Mouse (Mus musculus) olfactory bulb, adult 2 months (tissue): Measurements from ENCODE around the gene Heg1.

Experiments
- CTCF ChIP-seq: fragments of 200-500 bp; IDR thresholded peaks from 2 replicates; pipeline ENCODE4 v1.5.1; 2012; ENCODE audit warnings: low read depth, mild to moderate bottlenecking, low read length, moderate library complexity; ENCODE audit not compliant: insufficient read depth
- POLR2A ChIP-seq: fragments of 200-500 bp; IDR thresholded peaks from 2 replicates; pipeline ENCODE4 v1.6.1; 2012; ENCODE audit warnings: mild to moderate bottlenecking, low read depth, low read length, moderate library complexity; ENCODE audit not compliant: insufficient read depth

DNA sequence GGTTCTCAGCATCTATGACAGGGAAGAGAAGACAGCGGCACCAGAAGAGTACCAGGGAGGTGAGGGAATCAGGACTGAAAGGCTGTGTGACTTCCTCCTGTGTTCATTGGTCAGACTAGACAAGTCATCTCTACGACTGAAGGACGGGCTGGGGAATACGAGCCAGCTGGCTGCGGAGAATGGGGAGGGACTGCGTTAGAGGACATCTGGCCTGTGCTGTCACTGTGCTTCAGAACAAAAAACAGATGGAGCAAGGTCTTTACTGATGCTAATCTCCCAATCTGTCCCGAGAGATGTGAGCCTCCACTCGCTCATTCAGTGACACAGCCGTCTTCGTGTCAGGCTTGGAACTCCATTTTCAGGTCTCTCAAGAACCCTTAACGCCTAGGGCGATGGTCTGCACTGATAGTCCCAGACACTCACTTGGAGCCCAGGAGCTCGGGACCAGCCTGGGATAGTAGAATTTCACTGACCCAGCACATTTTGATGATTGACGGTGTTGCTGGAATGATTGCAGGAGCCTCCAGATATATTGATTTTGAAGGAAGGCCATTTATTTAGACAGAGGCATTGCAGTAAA is 10.6 kb upstream of the Heg1 start:
- TF ChIP-seq POLR2A (no peak), CTCF (no peak)
